Mouse (Mus musculus) kidney, adult 2 months (tissue): ENCODE results near the gene Dusp10. TPM values are rescaled to one million over a fixed set of nuclear protein-coding genes. Genes with fewer than 3 reads are reported as not detected.
A peak's percentile ranks its signal among the peaks of the same experiment; 100 is the strongest.

Source experiments
- DNase-seq: peaks from one replicate; pipeline ENCODE4 v3.0.0; 2021
- H3K27ac ChIP-seq: fragments of 200-500 bp; 2 replicates; pipeline ENCODE4 v1.5.1; 2012; ENCODE audit warnings: low read depth, low read length, control low read depth, inconsistent platforms; ENCODE audit not compliant: insufficient read depth
- H3K27me3 ChIP-seq: fragments of 200-500 bp; replicated peaks from 2 replicates; pipeline ENCODE4 v1.6.1; 2012; ENCODE audit warnings: mild to moderate bottlenecking, moderate library complexity, low read length, inconsistent platforms; ENCODE audit not compliant: control insufficient read depth, insufficient read depth
- H3K36me3 ChIP-seq: fragments of 200-500 bp; 2 replicates; pipeline ENCODE4 v1.6.1; 2012; ENCODE audit warnings: mild to moderate bottlenecking, moderate library complexity, low read length, inconsistent platforms; ENCODE audit not compliant: control insufficient read depth, insufficient read depth
- H3K4me1 ChIP-seq: fragments of 200-500 bp; 2 replicates; pipeline ENCODE4 v1.6.1; 2011; ENCODE audit warnings: low read length; ENCODE audit not compliant: control insufficient read depth, insufficient read depth
- H3K4me3 ChIP-seq: fragments of 200-500 bp; 2 replicates; pipeline ENCODE4 v1.5.1; 2011; ENCODE audit warnings: mild to moderate bottlenecking, low read depth, low read length, control low read depth; ENCODE audit not compliant: insufficient read depth
- CTCF ChIP-seq: fragments of 200-500 bp; conservative IDR thresholded peaks from 2 replicates; pipeline ENCODE4 v1.5.1; 2011; ENCODE audit warnings: low read depth, mild to moderate bottlenecking, control low read depth, low read length, moderate library complexity, mixed read lengths; ENCODE audit not compliant: insufficient read depth, insufficient read length
- POLR2A ChIP-seq: fragments of 200-500 bp; IDR thresholded peaks from one replicate; pipeline ENCODE4 v1.6.1; 2011; ENCODE audit warnings: low read depth, low read length, control low read depth
- WGBS: fragments of 180-500 bp; shearing (Covaris S2); methylation state at CpG from one replicate; pipeline ENCODE4 v1.1.7; 2018; 5-methylcytosine and 5-hydroxymethylcytosine counted together
- polyA plus RNA-seq: library from polyadenylated mRNA; depleted of rRNA; stranded (reverse); fragments of >200 nt; gene quantifications from 2 replicates; pipeline ENCODE4 v1.2.3, GENCODE M21; 2012

The Dusp10 gene
- polyA plus RNA-seq, 1 experiment = 5.3 TPM

GRCm38 (mm10) chr1:184037802-184038201 is 24.7 kb downstream of the Dusp10 start:
- no peak for DNase-seq
- 92% methylated on average over 4 of the region's 4 CpGs for WGBS
- H3K27ac ChIP-seq = no peak overlapping the region
- TF ChIP-seq POLR2A = no peak
- TF ChIP-seq CTCF = no peak
- no peaks in the 10 kb centered on the region for H3K4me1 ChIP-seq
- H3K36me3 ChIP-seq = no peaks in the 10 kb centered on the region
- no peak overlapping the region for H3K4me3 ChIP-seq
- no peaks in the 10 kb centered on the region for H3K27me3 ChIP-seq

DNA sequence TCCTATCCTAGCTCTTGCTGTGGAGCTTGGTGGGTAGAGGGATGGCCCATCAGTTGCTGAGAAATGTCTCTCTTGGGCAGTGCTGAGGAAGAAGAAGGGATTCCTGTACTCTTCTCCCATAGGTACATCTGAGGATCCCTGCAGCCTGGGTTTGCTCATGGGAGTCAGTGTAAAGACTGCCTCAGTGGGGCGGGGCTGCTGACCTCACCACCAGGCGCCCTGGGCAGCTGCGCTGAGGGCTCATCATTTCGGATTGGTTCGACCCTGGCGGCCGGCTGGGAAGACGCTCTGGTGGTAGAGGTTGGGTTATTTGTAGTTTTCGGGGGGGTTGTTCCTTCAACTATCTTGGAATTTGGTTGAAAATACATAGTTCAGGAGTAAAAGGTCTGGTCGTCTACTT is 26.2 kb downstream of the Dusp10 start:
- Histone ChIP-seq H3K27ac (no peak overlapping the region), H3K27me3 (no peaks in the 10 kb centered on the region), H3K4me3 (no peak overlapping the region), H3K4me1 (no peaks in the 10 kb centered on the region), H3K36me3 (no peaks in the 10 kb centered on the region)
- TF ChIP-seq POLR2A (no peak), CTCF (no peak)
- no peak for DNase-seq
- WGBS = 95% methylated on average over 10 of the region's 10 CpGs

- 64% methylated on average over 11 of the region's 11 CpGs for WGBS
- no peaks in the 10 kb centered on the region for H3K27me3 ChIP-seq
- no peak for TF ChIP-seq CTCF
- TF ChIP-seq POLR2A = no peak
- no peaks in the 10 kb centered on the region for H3K4me1 ChIP-seq
- no peaks in the 10 kb centered on the region for H3K36me3 ChIP-seq
- H3K27ac ChIP-seq = no peak overlapping the region
- DNase-seq = no peak
- no peak overlapping the region for H3K4me3 ChIP-seq
Measured at GRCm38 (mm10) chr1:184040181-184040580, 27.1 kb downstream of the Dusp10 start.

- DNase-seq = no peak
- H3K4me3 ChIP-seq = no peak overlapping the region
- WGBS = 95% methylated on average over 1 of the region's 1 CpGs
- TF ChIP-seq CTCF (no peak), POLR2A (no peak)
- no peaks in the 10 kb centered on the region for H3K36me3 ChIP-seq
- H3K27me3 ChIP-seq = no peaks in the 10 kb centered on the region
- no peak overlapping the region for H3K27ac ChIP-seq
- H3K4me1 ChIP-seq = no peaks in the 10 kb centered on the region
Measured at GRCm38 (mm10) chr1:184040906-184041305, 27.8 kb downstream of the Dusp10 start.

GRCm38 (mm10) chr1:184041778-184042573 is 28.9 kb downstream of the Dusp10 start:
- TF ChIP-seq POLR2A (no peak), CTCF (no peak)
- no peak overlapping the region for H3K4me3 ChIP-seq
- H3K4me1 ChIP-seq = no peaks in the 10 kb centered on the region
- H3K36me3 ChIP-seq = no peaks in the 10 kb centered on the region
- peak; percentile 14 for DNase-seq
- no peaks in the 10 kb centered on the region for H3K27me3 ChIP-seq
- no peak overlapping the region for H3K27ac ChIP-seq
- 58% methylated on average over 9 of the region's 9 CpGs for WGBS

- H3K4me1 ChIP-seq = no peaks in the 10 kb centered on the region
- no peaks in the 10 kb centered on the region for H3K36me3 ChIP-seq
- 80% methylated on average over 9 of the region's 9 CpGs for WGBS
- H3K4me3 ChIP-seq = no peak overlapping the region
- H3K27me3 ChIP-seq = no peaks in the 10 kb centered on the region
- no peak overlapping the region for H3K27ac ChIP-seq
- no peak for DNase-seq
- no peak for TF ChIP-seq POLR2A
- TF ChIP-seq CTCF = no peak
Measured at GRCm38 (mm10) chr1:184042745-184043144, 29.6 kb downstream of the Dusp10 start.

- H3K4me1 ChIP-seq = no peaks in the 10 kb centered on the region
- H3K36me3 ChIP-seq = no peaks in the 10 kb centered on the region
- DNase-seq = no peak
- no peak overlapping the region for H3K27ac ChIP-seq
- no peaks in the 10 kb centered on the region for H3K27me3 ChIP-seq
- WGBS = 60% methylated on average over 6 of the region's 6 CpGs
- no peak for TF ChIP-seq CTCF
- no peak for TF ChIP-seq POLR2A
- no peak overlapping the region for H3K4me3 ChIP-seq
Measured at GRCm38 (mm10) chr1:184043391-184043790, 30.3 kb downstream of the Dusp10 start.
